Mouse (Mus musculus): ENCODE data around the gene Tmem150c.

GRCm38 (mm10) chr5:100187035-100187901 lies 27.7 kb upstream of the Tmem150c start:
- TF ChIP-seq CTCF (IDR thresholded peaks at IDR 0.05) = no peak
- TF ChIP-seq POLR2A (IDR thresholded peaks at IDR 0.05; ENCODE audit: insufficient read depth, low read depth, low read length) = no peak
- TF ChIP-seq EP300 (IDR thresholded peaks at IDR 0.05; ENCODE audit: insufficient read depth, low read depth, low read length) = no peak

Data from heart, adult 2 months (tissue).